Mouse (Mus musculus): ENCODE data around the gene Sertad2.

Gene Sertad2

DNA sequence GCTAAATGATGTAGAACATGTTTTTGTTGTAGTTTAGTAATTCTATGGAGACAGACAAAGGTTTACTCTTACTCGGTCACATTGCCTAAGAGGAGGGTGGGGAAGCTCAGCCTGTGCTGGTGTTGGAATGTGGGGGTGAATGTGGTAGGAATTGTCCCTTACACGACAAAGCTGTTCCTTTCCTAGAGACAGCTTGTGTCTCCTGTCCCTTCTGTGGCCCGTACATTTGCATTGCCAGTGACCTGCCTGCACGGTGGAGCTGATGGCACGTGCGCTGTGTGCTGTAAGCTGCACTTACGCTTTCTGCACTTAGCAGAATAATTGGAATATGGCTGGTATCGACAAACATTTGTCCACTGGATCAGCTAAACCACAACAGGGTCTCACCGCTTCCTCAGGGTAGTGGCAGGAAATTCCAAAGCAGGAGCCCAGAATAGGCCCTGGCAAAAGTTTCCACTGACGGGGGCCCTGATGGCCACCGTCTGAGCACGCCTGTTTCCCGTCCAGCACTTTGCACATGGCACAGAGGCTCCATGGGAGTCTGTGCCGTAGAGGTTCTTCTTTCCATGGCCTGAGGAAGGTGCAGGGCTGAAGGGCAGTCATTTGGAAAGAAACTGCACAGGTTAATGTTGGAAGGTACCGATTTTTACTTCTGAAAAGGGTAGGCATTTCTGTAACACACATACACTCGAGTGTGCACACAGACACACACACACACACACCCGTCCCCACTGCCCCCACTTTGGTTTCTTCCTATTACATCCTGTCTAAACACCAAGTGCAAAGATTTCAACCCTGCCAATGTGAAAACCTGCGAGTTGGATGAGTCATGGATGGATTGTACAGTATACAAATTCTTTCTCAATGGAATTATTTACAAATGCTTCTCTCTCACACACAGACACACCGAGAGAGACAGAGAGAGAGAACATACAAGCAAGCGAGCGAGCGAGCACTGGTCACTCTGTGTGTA is 51.5 kb downstream of the Sertad2 start:
- no peak for DNase-seq (ENCODE audit: low spot score in 2 of 2)

DNA sequence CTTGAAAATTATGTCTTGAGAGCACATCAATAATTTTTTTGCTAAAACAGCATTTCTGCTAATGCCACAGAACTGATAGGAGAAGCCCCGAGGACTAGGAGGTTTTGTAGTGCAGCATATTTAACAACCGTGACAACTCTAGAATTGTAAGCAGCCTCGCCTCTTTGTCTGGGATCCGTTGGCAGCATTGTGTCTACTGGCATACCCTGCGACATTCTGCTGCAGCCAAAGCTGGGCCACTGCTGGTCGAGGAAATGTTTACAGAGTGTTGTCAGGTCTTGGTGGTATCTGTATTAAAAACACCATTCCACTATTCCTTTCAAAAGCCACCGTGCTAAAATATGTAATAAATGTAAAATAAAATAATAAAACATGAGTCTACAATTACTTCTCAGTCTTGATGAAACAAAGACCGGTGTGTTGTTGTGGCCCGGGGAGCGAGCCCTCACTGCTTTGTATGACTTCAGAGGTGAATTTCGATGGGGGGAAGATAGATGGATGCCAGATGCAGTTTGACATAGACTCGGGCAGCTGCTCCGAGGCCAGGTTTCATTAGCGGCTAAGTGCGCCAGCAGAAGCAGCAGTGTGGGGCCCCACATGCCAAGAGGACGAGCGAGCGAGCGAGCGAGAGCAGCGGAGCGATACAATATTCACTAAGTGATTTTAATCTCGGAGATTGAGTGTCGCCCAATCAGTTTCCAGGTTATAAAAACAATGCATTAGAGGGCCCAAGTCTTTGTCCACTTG is 60.2 kb downstream of the Sertad2 start:
- DNase-seq (ENCODE audit: low spot score in 2 of 2), result no peak

DNA sequence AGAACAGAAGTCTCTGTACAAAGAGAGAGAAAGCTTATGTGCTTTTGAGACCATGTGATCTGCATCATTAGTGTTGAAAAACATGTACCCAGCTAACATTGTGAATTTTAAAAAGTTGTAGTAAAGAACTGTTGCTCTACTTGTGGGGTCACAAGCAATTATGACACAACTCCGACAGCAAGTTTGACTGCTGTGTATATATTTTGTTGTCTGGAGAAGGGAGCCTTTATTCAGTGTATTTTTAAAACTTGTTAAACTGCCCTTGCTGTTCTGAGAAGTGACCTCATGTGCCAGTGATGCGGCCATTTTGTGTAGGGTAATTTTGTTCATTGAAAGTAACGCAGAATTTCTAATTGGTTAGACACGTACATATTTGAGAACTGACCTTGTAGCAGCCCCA is 61.1 kb downstream of the Sertad2 start:
- DNase-seq (ENCODE audit: low spot score in 2 of 2), result no peak

DNA sequence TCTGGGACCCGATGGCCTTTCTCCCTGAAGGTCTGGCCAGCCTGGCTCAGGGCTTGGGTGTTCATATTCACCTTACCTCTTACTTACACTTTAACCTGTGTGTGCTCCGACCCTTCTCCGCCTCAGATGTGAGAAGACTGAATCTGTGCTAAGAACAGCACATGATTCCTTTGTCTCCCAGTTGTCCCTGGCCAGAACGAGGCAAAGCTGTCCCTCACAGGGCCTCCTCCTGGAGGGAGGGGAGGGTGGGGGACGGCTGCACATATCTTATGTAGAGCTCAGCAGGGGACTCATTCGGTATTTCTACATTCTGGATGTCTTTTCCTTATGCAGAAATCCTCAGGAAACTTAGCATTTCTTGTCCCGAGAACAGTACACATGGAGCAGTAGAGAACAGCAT is 62.6 kb downstream of the Sertad2 start:
- no peak for DNase-seq (ENCODE audit: low spot score in 2 of 2)

DNA sequence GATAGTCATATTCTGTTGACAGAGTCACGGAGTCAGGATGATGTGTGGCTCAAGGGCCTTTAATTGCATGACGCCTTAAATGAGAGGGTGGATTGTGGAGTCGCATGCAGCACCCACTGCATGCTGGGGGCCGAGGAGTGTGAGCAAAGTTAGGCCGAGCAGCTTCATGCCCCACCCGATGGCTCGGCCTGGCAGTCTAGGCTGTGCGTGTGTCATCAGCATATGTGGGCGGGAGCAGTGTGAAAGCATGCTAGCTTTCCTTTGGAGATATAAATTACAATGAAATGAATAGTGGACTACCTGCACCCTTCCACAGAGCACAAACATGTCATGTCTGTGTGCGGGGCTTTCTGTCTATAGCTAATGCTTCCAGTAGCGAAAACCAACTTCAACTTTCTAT is 65.4 kb downstream of the Sertad2 start:
- DNase-seq (ENCODE audit: low spot score in 2 of 2), result no peak

DNA sequence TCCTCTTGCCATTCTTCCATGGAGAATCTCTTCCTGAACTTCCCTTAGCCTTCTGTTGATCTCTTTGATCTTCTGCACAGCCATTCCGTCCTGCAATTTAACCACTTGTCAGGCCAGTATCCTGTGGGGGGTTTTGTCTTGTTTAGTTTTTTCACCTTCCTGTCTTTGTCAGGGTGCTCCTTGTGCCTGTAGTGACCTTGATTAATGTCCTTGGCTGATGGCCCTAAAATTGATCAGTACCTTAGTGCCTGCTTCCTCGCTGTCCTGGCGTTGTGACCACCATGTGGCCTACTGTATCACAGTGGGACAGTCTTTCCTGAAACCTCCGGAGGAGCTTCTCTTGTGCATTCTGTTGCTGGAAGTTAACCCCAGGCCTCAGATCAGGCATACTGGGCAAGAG is 70.2 kb downstream of the Sertad2 start:
- DNase-seq (ENCODE audit: low spot score in 2 of 2), result no peak

DNA sequence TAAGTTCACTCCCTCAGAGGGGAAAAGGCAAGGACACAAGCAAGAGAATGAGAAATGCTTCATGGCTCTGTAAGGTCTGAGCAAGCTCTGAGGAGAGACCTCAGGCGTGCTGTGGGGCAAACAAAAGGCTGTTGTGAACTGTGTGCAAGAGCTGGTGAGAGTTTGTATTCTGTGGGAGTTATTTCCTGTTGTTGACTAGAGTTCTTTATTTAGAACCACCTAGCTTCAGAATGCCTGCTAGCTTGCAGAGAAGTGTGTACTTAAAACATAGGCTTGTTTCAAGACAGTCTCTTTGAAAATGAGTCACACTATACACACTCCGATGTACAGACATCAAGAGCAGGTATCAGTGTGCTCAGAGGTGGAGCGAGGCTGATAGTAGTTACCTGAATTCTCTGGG is 73.0 kb downstream of the Sertad2 start:
- peak; percentile 52 to 57 for DNase-seq (ENCODE audit: low spot score in 2 of 2)

DNA sequence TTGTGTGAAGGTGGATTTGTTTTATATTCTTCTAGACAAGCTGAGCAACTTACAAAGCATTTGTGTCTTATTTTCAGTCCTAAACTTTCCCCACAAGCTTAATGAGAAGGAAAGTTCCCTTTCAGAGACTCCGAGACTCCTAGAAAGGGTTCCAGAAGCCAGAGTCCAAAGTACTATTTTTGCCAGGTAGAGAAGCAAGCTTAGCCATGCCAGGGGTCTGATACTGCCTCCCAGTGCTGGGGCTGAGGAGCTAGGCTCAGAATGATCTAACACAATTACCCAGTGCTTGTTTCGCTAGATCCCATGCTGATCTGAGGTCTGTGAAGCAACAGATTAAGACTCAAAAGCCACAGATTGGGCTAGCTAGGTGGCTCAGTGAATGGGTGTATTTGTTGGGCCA is 84.1 kb downstream of the Sertad2 start:
- no peak for DNase-seq (ENCODE audit: low spot score in 2 of 2)

DNA sequence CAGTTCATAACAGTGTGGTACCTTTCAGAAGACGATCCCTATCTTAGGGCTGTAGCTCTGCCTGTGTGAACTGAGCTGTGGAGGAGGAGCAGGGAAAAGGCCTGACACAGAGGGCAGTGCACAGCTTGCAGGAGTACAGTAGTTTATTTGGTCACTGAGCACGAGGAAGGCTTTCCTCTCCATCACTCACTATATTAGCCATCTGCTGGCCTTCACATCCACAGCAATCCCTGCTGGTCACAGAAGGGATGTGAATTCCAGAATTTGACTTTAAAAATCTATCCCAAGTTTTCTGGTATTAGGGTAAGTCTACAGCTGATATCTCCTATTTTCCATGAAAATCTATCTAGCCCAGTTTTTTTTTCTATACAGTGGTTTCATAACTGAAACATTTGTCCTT is 85.2 kb downstream of the Sertad2 start:
- no peak for DNase-seq (ENCODE audit: low spot score in 2 of 2)

DNA sequence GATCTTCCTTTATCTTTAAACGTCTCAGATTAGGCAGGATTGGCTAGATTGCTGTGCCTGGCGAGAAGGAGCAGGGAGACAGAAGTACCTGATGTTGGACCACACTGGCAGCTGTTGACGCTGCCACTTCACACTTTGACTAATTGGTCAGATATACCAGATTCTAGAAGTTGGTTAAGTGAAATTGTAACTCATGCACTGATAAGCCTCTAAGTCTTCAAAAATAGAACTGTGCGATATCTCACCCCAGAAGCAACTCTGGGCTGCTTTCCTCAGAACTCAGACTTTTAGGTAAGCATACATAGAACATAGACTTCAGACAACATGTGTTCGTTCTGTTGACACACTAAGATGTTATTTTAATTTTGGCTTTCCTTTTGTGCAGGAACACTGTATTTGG is 86.6 kb downstream of the Sertad2 start:
- DNase-seq (ENCODE audit: low spot score in 2 of 2), result no peak

DNA sequence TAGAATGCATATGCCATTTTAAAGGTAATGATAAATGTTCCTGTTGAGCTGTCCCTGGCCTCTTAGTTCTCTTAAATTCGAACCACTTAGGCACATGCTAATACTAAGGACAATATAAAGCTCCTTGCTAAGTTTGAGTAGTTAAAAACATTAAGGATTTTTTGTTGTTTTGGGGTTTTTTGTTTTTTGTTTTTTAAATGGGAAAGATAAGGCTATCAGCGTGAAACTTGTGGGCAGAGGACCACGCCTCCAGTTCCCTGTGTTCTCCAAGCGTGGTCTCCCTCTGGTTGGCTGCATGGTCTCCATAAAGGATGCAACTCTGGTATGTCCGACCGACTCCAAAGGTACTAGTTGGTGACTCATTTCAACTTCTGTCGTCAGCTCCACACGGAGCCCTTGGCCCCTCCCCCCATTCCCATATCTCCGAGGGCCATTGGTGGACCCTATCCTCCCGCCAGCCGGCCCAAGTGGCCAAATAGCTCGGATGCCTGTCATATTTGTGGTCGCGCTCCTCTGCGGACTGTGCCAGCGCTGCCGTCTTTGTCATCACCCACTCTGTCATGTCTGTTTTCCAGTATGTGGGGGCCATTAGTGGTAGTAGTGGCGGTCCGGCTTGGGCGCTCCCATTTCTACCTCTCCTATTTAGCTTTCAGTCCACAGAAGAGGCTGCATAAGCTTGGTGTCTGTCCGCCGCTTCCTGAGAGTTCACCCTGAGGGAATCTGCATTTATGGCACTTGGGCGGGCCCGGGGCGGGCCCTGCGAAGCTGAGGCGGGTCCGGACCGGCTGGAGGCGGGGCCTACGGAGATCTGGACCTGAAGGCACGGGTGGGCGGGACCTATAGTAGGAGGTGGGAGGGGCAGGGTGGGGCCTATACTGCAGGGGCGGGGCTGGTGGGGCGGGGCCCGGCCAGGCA is 88.2 kb downstream of the Sertad2 start:
- peak; percentile 93 for DNase-seq (ENCODE audit: low spot score in 2 of 2)

DNA sequence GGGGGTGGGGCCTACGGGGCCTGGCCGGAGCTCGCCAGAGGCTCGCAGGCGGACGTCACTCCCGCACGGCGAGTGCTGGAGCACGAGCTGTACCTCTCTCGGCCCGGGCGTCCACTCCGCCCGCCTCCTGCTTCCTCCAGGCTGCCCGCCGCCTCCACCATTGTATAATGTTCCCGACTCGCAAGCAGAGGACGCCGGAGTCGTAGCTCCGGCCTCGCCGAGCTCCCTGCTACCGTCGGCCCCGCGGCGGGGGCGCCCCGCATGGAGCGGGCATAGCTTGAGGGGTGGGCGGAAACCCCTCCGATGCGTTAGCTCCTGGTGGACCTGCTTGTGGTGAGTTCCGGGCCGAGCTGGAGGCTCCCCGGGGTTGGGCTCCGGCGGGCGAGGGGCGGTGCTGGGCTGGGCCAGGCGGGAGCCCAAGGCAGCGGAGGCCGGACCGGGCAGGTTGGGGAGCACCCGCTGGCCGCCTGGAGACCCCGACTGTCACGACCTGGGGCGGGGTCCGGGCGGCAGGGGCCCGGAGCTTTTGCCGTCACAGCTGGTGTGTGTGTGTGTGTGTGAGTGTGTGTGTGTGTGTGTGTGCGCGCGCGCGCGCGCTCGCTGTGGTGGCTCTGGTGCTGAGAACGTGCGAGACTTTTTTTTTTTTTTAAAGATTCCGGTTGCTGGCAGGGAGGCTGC is 89.0 kb downstream of the Sertad2 start:
- peak; percentile 74 for DNase-seq (ENCODE audit: low spot score in 2 of 2)

DNA sequence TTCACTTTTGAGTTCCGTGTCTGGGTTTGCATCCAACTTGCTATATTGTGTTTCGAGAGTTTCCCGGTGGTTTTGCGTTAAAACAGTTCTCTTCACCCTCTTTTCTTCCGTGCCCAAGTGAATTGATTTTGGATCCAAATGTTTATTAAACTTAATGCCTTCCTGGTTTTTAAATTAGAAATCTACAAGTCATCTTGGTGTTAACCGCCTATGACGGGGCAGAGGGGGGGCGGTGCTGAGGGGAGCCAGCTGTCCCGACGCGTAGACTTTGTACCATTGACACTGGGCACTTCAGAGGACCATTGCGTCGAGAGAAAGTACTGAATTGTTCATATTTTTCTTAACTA is 89.5 kb downstream of the Sertad2 start:
- DNase-seq (ENCODE audit: low spot score in 2 of 2), result peak; percentile 53 to 57

DNA sequence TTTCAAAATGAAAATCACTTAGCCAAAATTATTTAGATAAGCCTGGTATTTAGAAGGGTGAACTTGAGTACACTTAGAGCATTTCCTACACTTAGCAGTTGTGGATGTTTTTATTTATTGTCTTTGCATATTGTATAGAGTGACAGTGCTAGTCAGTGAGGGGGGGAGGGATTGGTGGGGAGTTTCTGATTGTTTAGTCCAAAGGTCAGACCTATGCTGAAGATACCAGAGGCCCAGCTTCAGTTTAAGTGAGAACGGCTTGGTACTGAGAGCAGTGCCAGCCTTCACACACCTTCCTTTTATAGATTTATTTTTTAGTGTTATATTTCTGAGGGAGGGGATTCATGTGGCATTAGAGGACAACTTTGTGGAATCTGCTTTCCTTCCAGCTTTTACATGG is 91.5 kb downstream of the Sertad2 start:
- DNase-seq (ENCODE audit: low spot score in 2 of 2), result no peak

DNA sequence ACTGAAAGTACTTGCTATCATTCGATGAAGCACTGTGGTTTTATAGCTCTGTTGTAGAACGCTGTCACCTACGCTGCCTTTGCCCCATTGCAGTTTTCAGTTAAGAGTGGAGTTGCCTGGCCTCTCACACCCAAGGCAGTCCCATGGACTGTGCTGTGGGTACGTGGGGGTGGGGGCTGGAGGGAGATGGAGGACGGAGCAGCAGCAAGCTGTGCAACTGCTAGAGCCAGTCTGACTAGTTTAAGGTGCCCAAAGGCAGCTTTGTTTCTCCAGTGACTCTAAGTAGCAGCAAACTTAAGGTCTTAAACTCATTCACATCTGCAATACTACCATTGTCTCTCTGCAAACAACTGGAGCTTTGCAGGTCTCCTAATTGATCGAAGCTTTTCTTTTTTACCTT is 92.6 kb downstream of the Sertad2 start:
- DNase-seq (ENCODE audit: low spot score in 2 of 2), result no peak

DNA sequence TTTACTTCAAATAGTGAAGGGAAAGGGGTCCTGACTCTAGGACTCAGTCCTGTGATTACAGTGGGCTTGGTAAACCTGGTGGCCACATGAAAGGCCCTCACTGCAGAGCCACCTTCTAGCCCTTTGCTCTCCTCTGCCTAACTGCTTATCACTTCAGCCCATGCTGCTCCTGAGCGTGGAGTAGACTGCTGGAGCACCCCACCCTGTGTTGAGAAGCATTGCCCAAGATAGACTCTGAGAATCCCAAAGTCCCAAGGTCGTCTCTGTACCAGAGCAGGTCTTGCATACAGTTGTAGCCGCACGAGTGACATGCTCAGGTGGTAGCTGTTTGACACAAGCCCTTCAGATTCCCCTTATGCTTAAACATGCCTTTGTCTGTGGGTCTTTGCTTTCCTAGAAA is 93.1 kb downstream of the Sertad2 start:
- no peak for DNase-seq (ENCODE audit: low spot score in 2 of 2)

DNA sequence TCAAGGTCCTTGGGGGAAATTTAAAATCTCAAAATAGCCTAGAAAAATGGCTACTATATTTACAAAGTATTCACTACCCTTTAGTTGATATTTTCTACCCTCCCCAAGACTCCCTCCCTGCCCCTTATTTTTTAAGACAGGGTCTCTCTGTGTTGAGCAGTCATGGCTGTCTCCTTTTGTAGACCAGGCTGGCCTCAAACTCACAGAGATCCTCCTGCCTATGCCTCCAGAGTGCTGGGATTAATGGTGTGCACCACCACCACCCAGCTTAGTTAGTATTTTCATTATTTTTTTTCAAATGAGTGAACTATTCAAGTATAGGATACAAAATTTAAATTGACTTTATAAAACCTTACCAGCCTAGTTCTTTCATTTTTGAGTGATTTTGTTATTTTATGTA is 94.0 kb downstream of the Sertad2 start:
- no peak for DNase-seq (ENCODE audit: low spot score in 2 of 2)

DNA sequence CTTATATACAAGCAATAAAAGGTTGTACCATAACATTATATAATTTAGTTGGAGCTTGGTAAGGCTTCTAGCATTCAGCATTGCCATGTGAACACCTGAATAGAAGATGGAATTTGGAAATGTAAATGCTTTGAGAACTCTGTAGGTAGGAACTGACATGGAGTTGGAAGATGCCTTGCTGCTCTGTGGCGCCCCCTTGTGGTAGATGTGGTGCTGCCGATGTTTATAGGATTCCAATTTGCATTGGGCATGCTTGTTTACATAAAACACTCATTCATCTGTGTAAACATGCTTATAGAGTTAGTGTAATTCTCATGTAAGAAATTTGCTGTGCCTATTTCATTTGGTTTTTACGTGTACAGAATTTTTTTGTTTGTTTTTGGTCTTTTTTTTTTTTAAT is 95.8 kb downstream of the Sertad2 start:
- DNase-seq (ENCODE audit: low spot score in 2 of 2), result peak; percentile 50 to 92

DNA sequence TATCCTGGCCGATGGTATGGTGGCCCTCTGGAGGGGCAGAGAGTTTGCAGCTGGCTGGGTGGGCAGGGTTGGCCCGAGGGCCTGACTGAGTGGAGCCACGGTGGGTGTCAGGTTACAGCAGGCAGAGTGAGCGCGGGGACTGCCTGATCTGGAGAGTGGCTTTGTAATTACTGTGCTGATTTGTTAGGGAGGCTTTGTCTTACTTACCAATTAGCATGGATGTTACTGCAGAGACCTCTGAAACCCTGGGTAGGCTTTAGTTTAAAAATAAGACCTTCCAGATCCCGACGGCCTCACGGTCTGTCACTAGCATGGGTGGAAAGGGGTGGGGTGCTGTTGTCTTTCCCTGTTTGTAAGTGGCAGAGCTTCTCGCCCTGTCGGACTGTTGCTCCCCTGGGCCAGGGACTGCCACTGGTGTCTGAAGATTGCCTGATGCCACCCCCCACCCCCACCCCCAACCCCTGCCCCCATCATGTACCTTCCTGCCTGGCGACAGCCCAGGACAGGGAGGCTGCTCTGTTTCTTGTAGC is 96.9 kb downstream of the Sertad2 start:
- DNase-seq (ENCODE audit: low spot score in 2 of 2), result no peak

DNA sequence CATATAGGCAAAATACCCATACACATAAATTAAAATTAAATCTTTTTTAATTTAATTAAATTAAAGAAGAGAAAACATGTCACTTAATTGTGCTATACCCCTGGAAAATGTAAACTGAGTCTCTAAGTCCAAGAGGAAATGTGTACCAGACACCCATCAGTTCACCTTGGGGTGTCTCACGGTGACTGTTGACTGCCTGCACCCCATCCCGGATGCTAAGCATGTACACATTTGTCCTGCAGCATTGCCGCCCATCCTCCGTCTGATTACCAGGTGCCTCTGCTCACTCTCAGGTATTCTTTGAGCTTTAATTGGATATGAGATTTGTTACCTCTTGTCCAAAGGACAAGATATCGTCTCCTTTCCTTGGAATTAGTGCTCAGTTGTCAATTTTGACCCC is 99.3 kb downstream of the Sertad2 start:
- DNase-seq (ENCODE audit: low spot score in 2 of 2), result no peak

DNA sequence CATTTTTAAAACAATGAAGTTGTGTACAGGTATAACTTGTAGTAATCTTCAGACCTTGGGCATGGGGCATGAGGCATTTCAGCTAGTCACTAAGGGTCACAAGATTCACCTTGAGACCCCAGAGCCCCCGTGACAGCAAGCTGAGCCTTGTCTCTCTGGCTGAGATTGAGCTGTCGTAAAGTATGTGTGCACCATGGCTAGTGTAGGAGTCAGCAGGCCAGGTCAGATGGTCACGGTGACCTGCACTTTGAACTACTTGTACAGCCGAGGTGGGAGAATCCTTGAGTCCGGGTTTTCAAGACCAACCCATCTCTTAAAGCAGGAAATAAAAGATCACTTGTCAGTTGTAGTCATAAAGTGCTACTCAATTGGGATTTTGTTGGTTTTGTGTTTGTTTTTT is 100.1 kb downstream of the Sertad2 start:
- no peak for DNase-seq (ENCODE audit: low spot score in 2 of 2)

Data from thymus, postnatal 10 days (tissue).